Mouse (Mus musculus) retina, postnatal 7 days (tissue): ENCODE data around the gene Pom121l12.

Source experiments
- DNase-seq: peaks from one replicate; pipeline ENCODE4 v3.0.0-alpha.2; 2012; ENCODE audit warnings: low read depth, low spot score

The Pom121l12 gene

DNA sequence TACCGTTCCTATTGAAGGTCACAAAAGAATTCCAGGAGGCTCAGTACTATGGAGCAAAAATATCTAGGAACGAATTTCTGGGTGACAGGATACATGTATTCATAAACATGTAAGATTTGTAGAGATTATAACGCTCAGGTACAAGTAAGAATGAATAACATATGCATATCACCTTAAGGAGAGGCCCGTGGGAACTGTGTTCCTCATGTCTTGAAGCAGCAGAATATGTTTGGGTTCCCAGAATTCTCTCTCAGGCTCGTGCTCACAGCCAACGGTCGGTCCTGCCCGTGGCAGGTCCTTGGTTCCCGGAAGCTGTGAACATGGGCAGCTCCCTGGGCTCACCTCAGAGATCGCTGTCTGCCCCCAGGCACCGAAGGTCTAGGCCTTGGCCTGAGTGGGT lies at the start of gene Pom121l12:
Gene Pom121l12 (plus strand): TSS at position 301 of the 400 bp plus-strand sequence.
- no peak for DNase-seq

DNA sequence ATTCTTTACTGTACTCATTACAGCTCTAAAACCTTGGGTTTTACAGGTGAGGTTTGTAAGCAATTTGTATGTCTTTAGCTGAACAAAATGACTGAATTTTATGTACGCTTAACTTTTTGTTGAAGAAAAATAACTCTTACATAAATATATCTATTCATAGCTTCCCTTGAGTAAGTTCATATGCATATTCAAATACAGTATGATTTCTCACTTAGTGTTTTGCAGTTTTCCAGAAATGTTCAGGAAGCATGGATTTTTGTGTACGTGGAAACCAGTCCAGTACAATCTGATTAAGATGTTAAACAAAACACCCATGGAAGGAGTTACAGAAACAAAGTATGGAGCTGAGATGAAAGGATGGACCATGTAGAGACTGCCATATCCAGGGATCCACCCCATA lies 12.8 kb downstream of the Pom121l12 start:
- DNase-seq: no peak
